Mouse (Mus musculus) ES-E14 (cell line): ENCODE measurements around the gene Gm10803. TPM values are rescaled to one million over a fixed set of nuclear protein-coding genes. Genes with fewer than 3 reads are reported as not detected.

Experiments used
- DNase-seq: peaks from one replicate; pipeline ENCODE4 v3.0.0-alpha.2; 2013; ENCODE audit warnings: low read depth, low spot score
- H3K27ac ChIP-seq: 2 replicates; pipeline ENCODE4 v1.5.1; 2012; ENCODE audit warnings: low read depth, mild to moderate bottlenecking, low read length, moderate library complexity, mixed read lengths; ENCODE audit not compliant: poor library complexity, insufficient read depth, severe bottlenecking
- H3K36me3 ChIP-seq: 2 replicates; pipeline ENCODE4 v1.6.1; 2012; ENCODE audit warnings: mild to moderate bottlenecking, low read length, moderate library complexity, mixed read lengths; ENCODE audit not compliant: control insufficient read depth, poor library complexity, insufficient read depth, severe bottlenecking
- H3K4me1 ChIP-seq, 2 experiments: fragments of 150-350 bp in 1 of 2; sonication (generic) in 1 of 2; 2 replicates each; pipeline ENCODE4 v1.6.1; 2012; ENCODE audit warnings: low read length in 2 of 2, mild to moderate bottlenecking in 1 of 2, mixed read lengths in 1 of 2; ENCODE audit not compliant: control insufficient read depth in 2 of 2, insufficient read depth in 2 of 2, poor library complexity in 1 of 2
- H3K4me3 ChIP-seq, 2 experiments: fragments of 150-350 bp in 1 of 2; sonication (generic) in 1 of 2; 2 replicates each; pipeline ENCODE4 v1.5.1; 2012; ENCODE audit warnings: low read length in 2 of 2, low read depth in 1 of 2, mild to moderate bottlenecking in 1 of 2, mixed read lengths in 1 of 2; ENCODE audit not compliant: insufficient read depth in 1 of 2, poor library complexity in 1 of 2, severe bottlenecking in 1 of 2
- H3K9ac ChIP-seq: 2 replicates; pipeline ENCODE4 v1.6.1; 2012; ENCODE audit warnings: low read depth, mild to moderate bottlenecking, low read length, mixed read lengths; ENCODE audit not compliant: poor library complexity, insufficient read depth, severe bottlenecking
- H3K9me3 ChIP-seq: fragments of 150-350 bp; sonication (generic); 2 replicates; pipeline ENCODE4 v1.6.1; 2012; ENCODE audit warnings: low read depth, mild to moderate bottlenecking, low read length; ENCODE audit not compliant: control insufficient read depth, insufficient read depth
- CHD2 ChIP-seq: IDR thresholded peaks from 2 replicates; pipeline ENCODE4 v1.6.1; 2014; ENCODE audit warnings: mild to moderate bottlenecking, low read depth, low read length, inconsistent platforms
- HCFC1 ChIP-seq: IDR thresholded peaks from 2 replicates; pipeline ENCODE4 v1.6.1; 2012; ENCODE audit warnings: low read length, inconsistent platforms, borderline replicate concordance; ENCODE audit not compliant: insufficient read depth
- MAFK ChIP-seq: IDR thresholded peaks from 2 replicates; pipeline ENCODE4 v1.6.1; 2014; ENCODE audit warnings: mild to moderate bottlenecking, low read depth, low read length, inconsistent platforms; ENCODE audit not compliant: insufficient read depth
- ZC3H11A ChIP-seq: IDR thresholded peaks from 2 replicates; pipeline ENCODE4 v1.6.1; 2012; ENCODE audit warnings: low read depth, mild to moderate bottlenecking, inconsistent platforms, low read length, borderline replicate concordance
- ZNF384 ChIP-seq: IDR thresholded peaks from 2 replicates; pipeline ENCODE4 v1.6.1; 2012; ENCODE audit warnings: low read depth, low read length, inconsistent platforms
- in situ Hi-C, 2 experiments: fragments of 600-800 bp; cut with MboI; formaldehyde crosslinking; loops; one replicate each; pipeline ENCODE4 v1.15.1; 2025; ENCODE audit warnings: low sequenced_read_pairs in 2 of 2, inconsistent platforms in 1 of 2; ENCODE audit not compliant: unreplicated experiment in 2 of 2
- total RNA-seq: library from RNA; depleted of rRNA; stranded (reverse); fragments of 300-350 nt; gene quantifications from 2 replicates; pipeline ENCODE4 v1.2.3, GENCODE M21; 2012

The Gm10803 gene
- total RNA-seq, 1 experiment = not detected

GRCm38 (mm10) chr2:93521571-93521970 lies 38.8 kb upstream of the Gm10803 start:
- Histone ChIP-seq H3K4me1 (no peaks in the 10 kb centered on the region), H3K9me3 (no peaks in the 10 kb centered on the region), H3K9ac (no peak overlapping the region), H3K36me3 (no peaks in the 10 kb centered on the region), H3K27ac (no peak overlapping the region), H3K4me3 (no peak overlapping the region)
- TF ChIP-seq CHD2 = no peak
- no peak for TF ChIP-seq ZNF384
- in situ Hi-C loops = no loop called here
- DNase-seq = no peak

- Histone ChIP-seq H3K9me3 (no peaks in the 10 kb centered on the region), H3K9ac (no peak overlapping the region), H3K4me1 (no peaks in the 10 kb centered on the region), H3K4me3 (no peak overlapping the region), H3K36me3 (no peaks in the 10 kb centered on the region), H3K27ac (no peak overlapping the region)
- no peak for TF ChIP-seq MAFK
- no peak for TF ChIP-seq ZC3H11A
- TF ChIP-seq CHD2 = no peak
- no peak for TF ChIP-seq ZNF384
- TF ChIP-seq HCFC1 = no peak
- in situ Hi-C loops = no loop called here
- DNase-seq = no peak
Observed at GRCm38 (mm10) chr2:93522005-93522404, 38.4 kb upstream of the Gm10803 start.

- Histone ChIP-seq H3K27ac (no peak overlapping the region), H3K4me1 (no peaks in the 10 kb centered on the region), H3K9me3 (no peaks in the 10 kb centered on the region), H3K9ac (no peak overlapping the region), H3K36me3 (no peaks in the 10 kb centered on the region), H3K4me3 (no peak overlapping the region)
- TF ChIP-seq MAFK (no peak), ZC3H11A (no peak), HCFC1 (no peak), ZNF384 (no peak)
- in situ Hi-C loops = no loop called here
- no peak for DNase-seq
Observed at GRCm38 (mm10) chr2:93525033-93525762, 35.2 kb upstream of the Gm10803 start.

- Histone ChIP-seq H3K9ac (no peak overlapping the region), H3K4me3 (no peak overlapping the region), H3K27ac (no peak overlapping the region), H3K9me3 (no peaks in the 10 kb centered on the region), H3K4me1 (no peaks in the 10 kb centered on the region), H3K36me3 (no peaks in the 10 kb centered on the region)
- no peak for DNase-seq
- in situ Hi-C loops = no loop called here
- TF ChIP-seq HCFC1 = no peak
- TF ChIP-seq MAFK = no peak
Observed at GRCm38 (mm10) chr2:93529602-93530001, 30.8 kb upstream of the Gm10803 start.

- TF ChIP-seq ZC3H11A (no peak), HCFC1 (no peak), MAFK (no peak), CHD2 (no peak), ZNF384 (no peak)
- no peak for DNase-seq
- Histone ChIP-seq H3K36me3 (no peaks in the 10 kb centered on the region), H3K9me3 (no peaks in the 10 kb centered on the region), H3K27ac (no peak overlapping the region), H3K4me3 (no peak overlapping the region), H3K9ac (no peak overlapping the region), H3K4me1 (no peaks in the 10 kb centered on the region)
- in situ Hi-C loops = no loop called here
Observed at GRCm38 (mm10) chr2:93533891-93534290, 26.5 kb upstream of the Gm10803 start.
